Mouse (Mus musculus) ES-E14 (cell line): ENCODE results near the gene Pak6.

ENCODE experiments used
- CHD2 ChIP-seq: IDR thresholded peaks from 2 replicates; pipeline ENCODE4 v1.6.1; 2014; ENCODE audit warnings: mild to moderate bottlenecking, low read depth, low read length, inconsistent platforms
- HCFC1 ChIP-seq: IDR thresholded peaks from 2 replicates; pipeline ENCODE4 v1.6.1; 2012; ENCODE audit warnings: low read length, inconsistent platforms, borderline replicate concordance; ENCODE audit not compliant: insufficient read depth
- MAFK ChIP-seq: IDR thresholded peaks from 2 replicates; pipeline ENCODE4 v1.6.1; 2014; ENCODE audit warnings: mild to moderate bottlenecking, low read depth, low read length, inconsistent platforms; ENCODE audit not compliant: insufficient read depth
- ZC3H11A ChIP-seq: IDR thresholded peaks from 2 replicates; pipeline ENCODE4 v1.6.1; 2012; ENCODE audit warnings: low read depth, mild to moderate bottlenecking, inconsistent platforms, low read length, borderline replicate concordance
- ZNF384 ChIP-seq: IDR thresholded peaks from 2 replicates; pipeline ENCODE4 v1.6.1; 2012; ENCODE audit warnings: low read depth, low read length, inconsistent platforms

DNA sequence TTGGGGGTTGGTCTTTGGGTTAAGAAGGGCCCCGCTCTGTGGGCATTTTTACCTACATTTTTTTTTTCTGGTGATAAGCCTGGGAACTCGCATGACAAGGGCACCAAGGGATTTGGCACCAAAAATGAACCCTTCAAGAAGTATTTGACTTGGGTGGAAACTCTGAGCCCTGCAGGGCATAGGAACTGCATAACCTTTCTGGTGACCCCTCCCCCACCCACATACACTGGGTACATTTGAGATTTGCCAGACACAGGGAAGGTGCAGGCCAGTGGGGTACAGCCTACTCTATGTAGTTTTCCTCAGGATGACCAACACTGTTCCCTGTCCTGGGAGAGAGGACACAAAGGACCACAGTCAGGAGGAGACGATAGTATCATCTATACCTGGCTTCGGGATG is 2.5 kb downstream of the Pak6 start:
- TF ChIP-seq ZNF384 (no peak), HCFC1 (no peak), CHD2 (no peak), MAFK (no peak), ZC3H11A (no peak)
